Mouse (Mus musculus): ENCODE measurements around the gene Fam184b. TPM values are rescaled to one million over a fixed set of nuclear protein-coding genes. Genes with fewer than 3 reads are reported as not detected.

The Fam184b gene
- total and polyA plus RNA-seq, 3 experiments, result 0.07 TPM; not detected in 2

GRCm38 (mm10) chr5:45572816-45573215, 66.6 kb downstream of the Fam184b start:
- no peak for TF ChIP-seq POLR2A (IDR thresholded peaks at IDR 0.05; ENCODE audit: insufficient read depth, low read depth, low read length)
- no peak for TF ChIP-seq CTCF (IDR thresholded peaks at IDR 0.05)
- no peak for TF ChIP-seq EP300 (IDR thresholded peaks at IDR 0.05; ENCODE audit: insufficient read depth, low read depth, low read length)
- Histone ChIP-seq H3K36me3 (ENCODE audit: control insufficient read depth, insufficient read depth, low read length) (no peaks in the 10 kb centered on the region), H3K4me1 (ENCODE audit: control insufficient read depth, insufficient read depth, low read length) (no peaks in the 10 kb centered on the region), H3K4me3 (no peak overlapping the region), H3K79me2 (replicated peaks; ENCODE audit: control insufficient read depth, insufficient read depth, low read length) (no peaks in the 10 kb centered on the region), H3K27me3 (ENCODE audit: control insufficient read depth, insufficient read depth, low read length) (no peaks in the 10 kb centered on the region), H3K9ac (ENCODE audit: low read depth, low read length) (no peak overlapping the region), H3K27ac (no peak overlapping the region)
- WGBS, result 54% methylated on average over 5 of the region's 5 CpGs
- intact Hi-C loops (cut with DNase I), result no loop called here
- no peak for DNase-seq

- Histone ChIP-seq H3K36me3 (ENCODE audit: control insufficient read depth, insufficient read depth, low read length) (no peaks in the 10 kb centered on the region), H3K4me1 (ENCODE audit: control insufficient read depth, insufficient read depth, low read length) (no peaks in the 10 kb centered on the region), H3K27me3 (ENCODE audit: control insufficient read depth, insufficient read depth, low read length) (no peaks in the 10 kb centered on the region), H3K27ac (no peak overlapping the region), H3K4me3 (no peak overlapping the region), H3K9ac (ENCODE audit: low read depth, low read length) (no peak overlapping the region), H3K79me2 (replicated peaks; ENCODE audit: control insufficient read depth, insufficient read depth, low read length) (no peaks in the 10 kb centered on the region)
- intact Hi-C loops (cut with DNase I), result no loop called here
- 89% methylated on average over 1 of the region's 1 CpGs for WGBS
- TF ChIP-seq EP300 (IDR thresholded peaks at IDR 0.05; ENCODE audit: insufficient read depth, low read depth, low read length) (no peak), CTCF (IDR thresholded peaks at IDR 0.05) (no peak), POLR2A (IDR thresholded peaks at IDR 0.05; ENCODE audit: insufficient read depth, low read depth, low read length) (no peak)
- DNase-seq, result no peak
Observed at GRCm38 (mm10) chr5:45565829-45566228, 73.6 kb downstream of the Fam184b start.

GRCm38 (mm10) chr5:45564054-45564453, 75.4 kb downstream of the Fam184b start:
- WGBS, result 34% methylated on average over 6 of the region's 6 CpGs

GRCm38 (mm10) chr5:45549586-45549985, 89.8 kb downstream of the Fam184b start:
- TF ChIP-seq EP300 (IDR thresholded peaks at IDR 0.05; ENCODE audit: insufficient read depth, low read depth, low read length) (no peak), CTCF (IDR thresholded peaks at IDR 0.05) (no peak), POLR2A (IDR thresholded peaks at IDR 0.05; ENCODE audit: insufficient read depth, low read depth, low read length) (no peak)
- intact Hi-C loops (cut with DNase I), result no loop called here
- Histone ChIP-seq H3K4me3 (no peak overlapping the region), H3K9ac (ENCODE audit: low read depth, low read length) (no peak overlapping the region), H3K27me3 (ENCODE audit: control insufficient read depth, insufficient read depth, low read length) (no peaks in the 10 kb centered on the region), H3K4me1 (ENCODE audit: control insufficient read depth, insufficient read depth, low read length) (no peaks in the 10 kb centered on the region), H3K27ac (no peak overlapping the region), H3K36me3 (ENCODE audit: control insufficient read depth, insufficient read depth, low read length) (no peaks in the 10 kb centered on the region), H3K79me2 (replicated peaks; ENCODE audit: control insufficient read depth, insufficient read depth, low read length) (no peaks in the 10 kb centered on the region)
- DNase-seq, result no peak
- 71% methylated on average over 1 of the region's 1 CpGs for WGBS

More at GRCm38 (mm10) chr5:45564054-45564453, 75.4 kb downstream of the Fam184b start:
- H3K36me3 ChIP-seq (ENCODE audit: control insufficient read depth, insufficient read depth, low read length), result no peaks in the 10 kb centered on the region
- H3K4me1 ChIP-seq (ENCODE audit: control insufficient read depth, insufficient read depth, low read length), result no peaks in the 10 kb centered on the region
- no peaks in the 10 kb centered on the region for H3K27me3 ChIP-seq (ENCODE audit: control insufficient read depth, insufficient read depth, low read length)
- intact Hi-C loops (cut with DNase I), result loop anchor here (5.0 kb wide), 1 partner anchor 192 kb away; no protein-coding TSS in a partner anchor
- H3K4me3 ChIP-seq, result no peak overlapping the region
- TF ChIP-seq EP300 (IDR thresholded peaks at IDR 0.05; ENCODE audit: insufficient read depth, low read depth, low read length) (no peak), POLR2A (IDR thresholded peaks at IDR 0.05; ENCODE audit: insufficient read depth, low read depth, low read length) (no peak), CTCF (IDR thresholded peaks at IDR 0.05) (no peak)
- H3K9ac ChIP-seq (ENCODE audit: low read depth, low read length), result no peak overlapping the region
- H3K79me2 ChIP-seq (replicated peaks; ENCODE audit: control insufficient read depth, insufficient read depth, low read length), result no peaks in the 10 kb centered on the region
- H3K27ac ChIP-seq, result no peak overlapping the region
- no peak for DNase-seq

GRCm38 (mm10) chr5:45543374-45543773, 96.0 kb downstream of the Fam184b start:
- H3K27me3 ChIP-seq (ENCODE audit: control insufficient read depth, insufficient read depth, low read length), result no peaks in the 10 kb centered on the region
- H3K9ac ChIP-seq (ENCODE audit: low read depth, low read length), result no peak overlapping the region
- no peak for DNase-seq
- H3K79me2 ChIP-seq (replicated peaks; ENCODE audit: control insufficient read depth, insufficient read depth, low read length), result no peaks in the 10 kb centered on the region
- H3K27ac ChIP-seq, result no peak overlapping the region
- no peak overlapping the region for H3K4me3 ChIP-seq
- H3K36me3 ChIP-seq (ENCODE audit: control insufficient read depth, insufficient read depth, low read length), result no peaks in the 10 kb centered on the region
- WGBS, result 35% methylated on average over 5 of the region's 5 CpGs
- no peaks in the 10 kb centered on the region for H3K4me1 ChIP-seq (ENCODE audit: control insufficient read depth, insufficient read depth, low read length)
- intact Hi-C loops (cut with DNase I), result no loop called here
- TF ChIP-seq POLR2A (IDR thresholded peaks at IDR 0.05; ENCODE audit: insufficient read depth, low read depth, low read length) (no peak), EP300 (IDR thresholded peaks at IDR 0.05; ENCODE audit: insufficient read depth, low read depth, low read length) (no peak), CTCF (IDR thresholded peaks at IDR 0.05) (no peak)

- TF ChIP-seq EP300 (IDR thresholded peaks at IDR 0.05; ENCODE audit: insufficient read depth, low read depth, low read length) (no peak), POLR2A (IDR thresholded peaks at IDR 0.05; ENCODE audit: insufficient read depth, low read depth, low read length) (no peak), CTCF (IDR thresholded peaks at IDR 0.05) (peak; percentile 29)
- intact Hi-C loops (cut with DNase I), result no loop called here
- H3K4me3 ChIP-seq, result no peak overlapping the region
- no peaks in the 10 kb centered on the region for H3K36me3 ChIP-seq (ENCODE audit: control insufficient read depth, insufficient read depth, low read length)
- no peaks in the 10 kb centered on the region for H3K4me1 ChIP-seq (ENCODE audit: control insufficient read depth, insufficient read depth, low read length)
- H3K27ac ChIP-seq, result no peak overlapping the region
- no peak overlapping the region for H3K9ac ChIP-seq (ENCODE audit: low read depth, low read length)
- WGBS, result 54% methylated on average over 10 of the region's 10 CpGs
- no peaks in the 10 kb centered on the region for H3K79me2 ChIP-seq (replicated peaks; ENCODE audit: control insufficient read depth, insufficient read depth, low read length)
- DNase-seq, result no peak
- H3K27me3 ChIP-seq (ENCODE audit: control insufficient read depth, insufficient read depth, low read length), result no peaks in the 10 kb centered on the region
Observed at GRCm38 (mm10) chr5:45539502-45539901, 99.9 kb downstream of the Fam184b start.
